Mouse (Mus musculus) hindbrain, embryonic 12.5 days (tissue): ENCODE results near the gene Lrrc49. TPM values are rescaled to one million over a fixed set of nuclear protein-coding genes. Genes with fewer than 3 reads are reported as not detected.
A peak's percentile ranks its signal among the peaks of the same experiment; 100 is the strongest.

Source experiments
- ATAC-seq: fragments of 200-750 bp; cut with Nextera tagmentation; 2 replicates; pipeline ENCODE4 v1.8.0; 2017; ENCODE audit warnings: moderate TSS enrichment; ENCODE audit not compliant: low FRiP score
- H3K27ac ChIP-seq: fragments of 300-500 bp; sonication (generic); 2 replicates; pipeline ENCODE4 v1.5.1; 2016; ENCODE audit warnings: mild to moderate bottlenecking
- H3K27me3 ChIP-seq: fragments of 300-500 bp; sonication (generic); 2 replicates; pipeline ENCODE4 v1.6.1; 2016; ENCODE audit warnings: mild to moderate bottlenecking
- H3K36me3 ChIP-seq: fragments of 300-500 bp; sonication (generic); 2 replicates; pipeline ENCODE4 v1.6.1; 2016; ENCODE audit warnings: mild to moderate bottlenecking
- H3K4me1 ChIP-seq: fragments of 300-500 bp; sonication (generic); 2 replicates; pipeline ENCODE4 v1.6.1; 2016
- H3K4me2 ChIP-seq: fragments of 300-500 bp; sonication (generic); replicated peaks from 2 replicates; pipeline ENCODE4 v1.6.1; 2016; ENCODE audit warnings: mild to moderate bottlenecking
- H3K4me3 ChIP-seq: fragments of 300-500 bp; sonication (generic); 2 replicates; pipeline ENCODE4 v1.5.1; 2016; ENCODE audit warnings: mild to moderate bottlenecking
- H3K9ac ChIP-seq: fragments of 300-500 bp; sonication (generic); 2 replicates; pipeline ENCODE4 v1.6.1; 2016; ENCODE audit warnings: mild to moderate bottlenecking, moderate library complexity
- H3K9me3 ChIP-seq: fragments of 300-500 bp; sonication (generic); replicated peaks from 2 replicates; pipeline ENCODE4 v1.6.1; 2016; ENCODE audit warnings: mild to moderate bottlenecking
- WGBS: fragments of 180-500 bp; shearing (Covaris S2); methylation state at CpG from one replicate; pipeline ENCODE4 v1.1.7; 2016; 5-methylcytosine and 5-hydroxymethylcytosine counted together
- polyA plus RNA-seq: library from polyadenylated mRNA; unstranded; fragments of >200 nt; fragmentation: Nextera tagmentation; extraction: Ambion mirVana; gene quantifications from 2 replicates; pipeline ENCODE4 v1.2.1, GENCODE M21; 2016

The Lrrc49 gene
- 55.7 and 59.5 TPM in 2 replicates for polyA plus RNA-seq

DNA sequence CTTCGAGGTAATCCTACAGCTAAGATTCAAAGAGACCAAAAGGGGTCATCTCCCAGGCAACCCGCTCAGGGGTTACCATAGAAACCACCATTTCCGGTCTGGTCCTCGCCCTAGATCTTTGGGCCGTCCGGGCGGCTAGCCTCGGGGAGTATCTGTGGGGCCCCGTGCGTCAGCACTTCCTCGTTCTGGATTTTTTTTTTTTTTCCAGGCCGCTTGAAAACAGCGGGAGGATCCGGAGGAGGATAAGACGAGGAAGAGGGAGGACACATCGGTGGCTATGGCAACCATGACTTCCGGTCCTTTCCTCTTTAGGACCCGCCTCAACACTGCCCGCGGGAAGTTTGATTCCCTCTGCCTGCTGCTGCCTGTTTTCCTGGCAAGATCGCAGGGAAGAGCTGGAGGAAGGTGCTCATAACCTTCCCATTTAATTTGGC, at the start of gene Lrrc49:
Gene Lrrc49 (minus strand): TSS at position 268 of the 434 bp plus-strand sequence.
- no peaks in the 10 kb centered on the region for H3K27me3 ChIP-seq
- peaks cover 16% of the 10 kb centered on the region for H3K36me3 ChIP-seq
- peak within 1 kb of the TSS; percentile 71 for H3K9ac ChIP-seq
- peak within 1 kb of the TSS; percentile 53 for H3K4me2 ChIP-seq
- no peaks in the 10 kb centered on the region for H3K9me3 ChIP-seq
- peak; percentile 95 for ATAC-seq
- H3K4me1 ChIP-seq, result peaks cover 17% of the 10 kb centered on the region
- WGBS, result under 1% methylated on average over 21 of the region's 21 CpGs
- peak within 1 kb of the TSS; percentile 58 for H3K4me3 ChIP-seq
- peak within 1 kb of the TSS; percentile 99 for H3K27ac ChIP-seq

GRCm38 (mm10) chr9:60734321-60734720, 46.4 kb upstream of the Lrrc49 start:
- no peaks in the 10 kb centered on the region for H3K4me1 ChIP-seq
- 0 out of 2 replicates have a peak, but pooled peaks cover 9% of the 10 kb centered on the region for H3K36me3 ChIP-seq
- no peak overlapping the region for H3K4me3 ChIP-seq
- no peak overlapping the region for H3K4me2 ChIP-seq
- H3K27me3 ChIP-seq, result no peaks in the 10 kb centered on the region
- H3K9me3 ChIP-seq, result no peaks in the 10 kb centered on the region
- H3K27ac ChIP-seq, result no peak overlapping the region
- no peak for ATAC-seq
- 95% methylated on average over 2 of the region's 2 CpGs for WGBS
- H3K9ac ChIP-seq, result no peak overlapping the region

DNA sequence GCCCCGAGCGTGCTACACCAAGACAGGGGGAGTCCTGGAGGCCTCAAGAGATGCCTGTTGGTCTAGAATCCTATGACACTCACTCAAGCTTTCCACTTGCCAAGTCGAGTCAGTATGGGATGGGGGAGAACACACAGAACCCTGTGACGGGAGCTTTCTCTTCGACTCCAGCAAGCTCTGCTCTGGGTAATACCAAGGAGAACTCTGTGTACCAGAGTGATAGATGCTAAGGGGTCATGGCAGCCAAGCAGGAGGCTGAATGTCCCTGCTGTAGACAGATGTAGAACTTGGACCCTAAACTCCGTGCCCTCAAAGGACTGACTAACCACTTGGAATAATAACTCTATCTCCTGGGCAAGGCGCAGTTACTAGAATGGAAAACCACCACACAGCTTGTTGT, 37.0 kb upstream of the Lrrc49 start:
- Histone ChIP-seq H3K9me3 (no peaks in the 10 kb centered on the region), H3K36me3 (no peaks in the 10 kb centered on the region), H3K4me1 (no peaks in the 10 kb centered on the region), H3K27me3 (no peaks in the 10 kb centered on the region), H3K4me2 (no peak overlapping the region), H3K4me3 (no peak overlapping the region), H3K9ac (no peak overlapping the region), H3K27ac (no peak overlapping the region)
- no peak for ATAC-seq
- WGBS, result 93% methylated on average over 7 of the region's 7 CpGs

DNA sequence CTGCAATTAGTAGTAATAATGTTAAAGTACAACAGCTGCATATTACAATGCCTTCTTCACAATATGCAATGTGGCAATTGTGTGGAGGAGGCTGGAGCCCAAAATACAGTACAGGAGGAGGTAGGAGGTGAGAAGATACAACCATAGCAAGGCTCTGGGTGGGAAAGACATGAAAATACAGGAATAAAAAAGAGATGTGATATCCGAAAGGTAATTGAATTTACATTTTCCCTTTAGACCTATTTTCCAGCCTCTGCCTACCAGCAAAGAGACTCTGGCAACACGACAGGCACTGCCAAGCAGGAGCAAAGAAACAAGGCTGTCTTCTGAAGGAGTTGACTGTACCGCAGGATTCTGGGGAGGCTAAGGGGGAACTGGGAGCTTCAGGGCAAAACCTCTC, 31.7 kb upstream of the Lrrc49 start:
- Histone ChIP-seq H3K9ac (no peak overlapping the region), H3K27ac (no peak overlapping the region), H3K4me1 (no peaks in the 10 kb centered on the region), H3K9me3 (no peaks in the 10 kb centered on the region), H3K4me3 (no peak overlapping the region), H3K36me3 (no peaks in the 10 kb centered on the region), H3K27me3 (peaks cover 6% of the 10 kb centered on the region; the same call in 1 of the 2 replicates), H3K4me2 (no peak overlapping the region)
- no peak for ATAC-seq
- WGBS, result 80% methylated on average over 3 of the region's 3 CpGs

GRCm38 (mm10) chr9:60718284-60718683, 30.3 kb upstream of the Lrrc49 start:
- no peak overlapping the region for H3K4me2 ChIP-seq
- no peaks in the 10 kb centered on the region for H3K36me3 ChIP-seq
- H3K9me3 ChIP-seq, result no peaks in the 10 kb centered on the region
- no peak overlapping the region for H3K27ac ChIP-seq
- no peak overlapping the region for H3K4me3 ChIP-seq
- H3K9ac ChIP-seq, result no peak overlapping the region
- peaks cover 9% of the 10 kb centered on the region; the same call in 1 of the 2 replicates for H3K27me3 ChIP-seq
- H3K4me1 ChIP-seq, result peaks cover 7% of the 10 kb centered on the region; the same call in 1 of the 2 replicates
- 52% methylated on average over 3 of the region's 3 CpGs for WGBS
- no peak for ATAC-seq

GRCm38 (mm10) chr9:60715828-60716227, 27.9 kb upstream of the Lrrc49 start:
- H3K9ac ChIP-seq, result no peak overlapping the region
- H3K4me3 ChIP-seq, result no peak overlapping the region
- no peaks in the 10 kb centered on the region for H3K36me3 ChIP-seq
- ATAC-seq, result no peak
- H3K4me2 ChIP-seq, result no peak overlapping the region
- peaks cover 7% of the 10 kb centered on the region; the same call in 1 of the 2 replicates for H3K4me1 ChIP-seq
- H3K27me3 ChIP-seq, result peaks cover 13% of the 10 kb centered on the region; the same call in 1 of the 2 replicates
- 58% methylated on average over 5 of the region's 5 CpGs for WGBS
- H3K9me3 ChIP-seq, result no peaks in the 10 kb centered on the region
- H3K27ac ChIP-seq, result no peak overlapping the region

- Histone ChIP-seq H3K27ac (no peak overlapping the region), H3K4me1 (peaks cover 7% of the 10 kb centered on the region; the same call in 1 of the 2 replicates), H3K4me3 (no peak overlapping the region), H3K9me3 (no peaks in the 10 kb centered on the region), H3K36me3 (no peaks in the 10 kb centered on the region), H3K9ac (no peak overlapping the region), H3K4me2 (no peak overlapping the region), H3K27me3 (peaks cover 13% of the 10 kb centered on the region; the same call in 1 of the 2 replicates)
- no peak for ATAC-seq
- 90% methylated on average over 4 of the region's 4 CpGs for WGBS
Observed at GRCm38 (mm10) chr9:60715271-60715670, 27.3 kb upstream of the Lrrc49 start.

- Histone ChIP-seq H3K4me3 (no peak overlapping the region), H3K4me2 (peak overlapping the region; percentile 97; the same call in 1 of the 2 replicates), H3K27me3 (peaks cover 13% of the 10 kb centered on the region; the same call in 1 of the 2 replicates), H3K27ac (no peak overlapping the region), H3K9ac (no peak overlapping the region), H3K36me3 (no peaks in the 10 kb centered on the region), H3K9me3 (no peaks in the 10 kb centered on the region), H3K4me1 (peaks cover 7% of the 10 kb centered on the region; the same call in 1 of the 2 replicates)
- WGBS, result 78% methylated on average over 6 of the region's 6 CpGs
- no peak for ATAC-seq
Observed at GRCm38 (mm10) chr9:60714191-60714590, 26.2 kb upstream of the Lrrc49 start.

GRCm38 (mm10) chr9:60713616-60714015, 25.7 kb upstream of the Lrrc49 start:
- H3K36me3 ChIP-seq, result no peaks in the 10 kb centered on the region
- peak overlapping the region; percentile 97 for H3K4me2 ChIP-seq
- H3K9ac ChIP-seq, result peak overlapping the region; percentile 83
- H3K4me1 ChIP-seq, result peaks cover 7% of the 10 kb centered on the region; the same call in 1 of the 2 replicates
- no peaks in the 10 kb centered on the region for H3K9me3 ChIP-seq
- WGBS, result 42% methylated on average over 4 of the region's 4 CpGs
- ATAC-seq, result no peak
- peaks cover 13% of the 10 kb centered on the region; the same call in 1 of the 2 replicates for H3K27me3 ChIP-seq
- peak overlapping the region; percentile 62 for H3K4me3 ChIP-seq
- no peak overlapping the region for H3K27ac ChIP-seq

GRCm38 (mm10) chr9:60712771-60713541, 25.0 kb upstream of the Lrrc49 start, which contains the start of gene Larp6:
Larp6 (plus strand) TSS chr9:60712989.
- no peak; the same call in 1 of the 2 replicates for ATAC-seq
- H3K4me3 ChIP-seq, result peak within 1 kb of the TSS; percentile 62
- peak within 1 kb of the TSS; percentile 97 for H3K4me2 ChIP-seq
- H3K36me3 ChIP-seq, result no peaks in the 10 kb centered on the region
- H3K9ac ChIP-seq, result peak within 1 kb of the TSS; percentile 83
- no peaks in the 10 kb centered on the region for H3K9me3 ChIP-seq
- WGBS, result 1% methylated on average over 66 of the region's 66 CpGs
- peaks cover 13% of the 10 kb centered on the region; the same call in 1 of the 2 replicates for H3K27me3 ChIP-seq
- H3K4me1 ChIP-seq, result peaks cover 7% of the 10 kb centered on the region; the same call in 1 of the 2 replicates
- H3K27ac ChIP-seq, result 0 out of 2 replicates have a peak within 1 kb of the TSS, but pooled peaks have one; percentile 14

- Histone ChIP-seq H3K9ac (no peak overlapping the region), H3K36me3 (no peaks in the 10 kb centered on the region), H3K4me1 (peaks cover 7% of the 10 kb centered on the region; the same call in 1 of the 2 replicates), H3K27me3 (peaks cover 13% of the 10 kb centered on the region; the same call in 1 of the 2 replicates), H3K9me3 (no peaks in the 10 kb centered on the region), H3K27ac (no peak overlapping the region), H3K4me3 (no peak overlapping the region), H3K4me2 (no peak overlapping the region)
- no peak for ATAC-seq
- WGBS, result 80% methylated on average over 5 of the region's 5 CpGs
Observed at GRCm38 (mm10) chr9:60712011-60712410, 24.1 kb upstream of the Lrrc49 start.

DNA sequence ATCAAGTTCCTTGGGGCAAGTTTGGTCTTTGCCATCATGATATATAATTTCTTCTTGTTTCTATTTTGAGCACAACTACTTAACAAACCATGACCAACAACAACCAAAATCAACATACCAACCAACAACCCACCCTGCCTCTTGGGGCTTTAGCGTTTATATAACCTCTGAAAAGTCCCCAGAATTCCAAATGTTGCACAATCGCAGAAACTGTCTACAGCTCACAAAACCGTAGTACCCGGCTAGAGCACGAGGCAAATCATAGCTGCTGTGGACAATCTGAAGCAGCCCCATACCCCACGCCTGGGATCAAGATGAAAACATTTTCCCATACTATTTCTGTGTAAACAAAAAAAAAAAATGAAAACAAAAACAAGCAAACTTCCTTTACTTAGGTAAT, 21.8 kb upstream of the Lrrc49 start:
- Histone ChIP-seq H3K4me3 (no peak overlapping the region), H3K36me3 (no peaks in the 10 kb centered on the region), H3K27ac (no peak overlapping the region), H3K9me3 (no peaks in the 10 kb centered on the region), H3K4me2 (no peak overlapping the region), H3K9ac (no peak overlapping the region), H3K4me1 (peaks cover 7% of the 10 kb centered on the region; the same call in 1 of the 2 replicates), H3K27me3 (peaks cover 7% of the 10 kb centered on the region; the same call in 1 of the 2 replicates)
- no peak for ATAC-seq
- WGBS, result 84% methylated on average over 6 of the region's 6 CpGs
